Mouse (Mus musculus): ENCODE results near the gene Mogs. TPM values are rescaled to one million over a fixed set of nuclear protein-coding genes. Genes with fewer than 3 reads are reported as not detected.

The Mogs gene
- total and polyA plus RNA-seq, 3 experiments: 57.2 to 78.9 (median 77.3) TPM

DNA sequence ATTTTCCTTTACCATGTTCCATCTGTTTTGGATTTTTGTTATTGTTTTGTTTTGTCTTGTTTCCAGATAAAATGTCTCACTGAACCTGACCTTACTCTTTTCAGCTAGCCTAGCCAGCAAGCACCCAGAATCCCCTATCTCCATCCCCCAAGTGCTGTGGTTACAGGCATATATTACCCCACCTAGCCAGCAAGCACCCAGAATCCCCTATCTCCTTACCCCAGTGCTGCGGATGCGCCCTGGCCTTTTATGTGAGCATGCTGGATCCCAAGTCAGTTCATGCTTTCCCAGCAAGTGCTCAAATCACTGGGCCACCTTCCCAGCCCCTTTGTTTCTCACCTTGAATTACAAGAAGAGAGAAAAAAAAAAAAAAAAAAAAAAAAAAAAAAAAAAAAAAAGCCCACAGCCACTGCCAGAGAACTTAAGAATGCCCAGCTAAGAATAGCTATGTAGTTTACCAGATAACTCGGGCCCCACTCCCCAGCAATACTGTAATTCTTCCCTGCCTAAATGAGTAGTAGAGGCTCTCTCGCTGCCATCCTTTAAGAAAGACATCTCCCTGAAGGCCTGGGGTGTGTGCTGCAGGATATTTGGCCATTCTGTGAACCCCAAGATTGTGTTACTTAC lies 3.7 kb upstream of the Mogs start:
- Histone ChIP-seq H3K4me2 (ENCODE audit: insufficient read depth, low read depth, poor library complexity, severe bottlenecking) (no peak overlapping the region), H3K27me3 (replicated peaks) (no peaks in the 10 kb centered on the region), H3K9ac (ENCODE audit: insufficient read depth, low read depth) (no peak overlapping the region), H3K4me3 (replicated peaks in 1 of 3; ENCODE audit: low read depth in 2 of 3, low read length in 2 of 3, poor library complexity in 1 of 3) (no peak overlapping the region), H3K27ac (ENCODE audit: insufficient read depth, low read depth) (no peak overlapping the region), H3K79me2 (replicated peaks; ENCODE audit: control insufficient read depth, extremely low read depth, insufficient read depth, poor library complexity, severe bottlenecking) (peaks cover 34% of the 10 kb centered on the region), H3K4me1 (ENCODE audit: control insufficient read depth in 1 of 2, insufficient read depth in 2 of 2) (peaks cover 14 to 53% of the 10 kb centered on the region in 2 experiments), H3K36me3 (replicated peaks in 1 of 2; ENCODE audit: control insufficient read depth in 1 of 2, insufficient read depth in 1 of 2, low read length in 1 of 2) (peaks cover 9 to 36% of the 10 kb centered on the region in 2 experiments), H3K9me3 (replicated peaks; ENCODE audit: low read length) (no peaks in the 10 kb centered on the region)
- dilution Hi-C loops (cut with MboI; ENCODE audit: extremely low pct_ligation_motif_present, extremely low pct_unique_long_range_greater_than_20kb, low sequenced_read_pairs): no loop called here
- in situ Hi-C loops (cut with MboI; ENCODE audit: low pct_ligation_motif_present, low pct_unique_long_range_greater_than_20kb, low sequenced_read_pairs): no loop called here
- no peak for DNase-seq (ENCODE audit: extremely low read depth)
- no peak for TF ChIP-seq USF1 (IDR thresholded peaks at IDR 0.05; ENCODE audit: low read depth, low read length)
- peak; percentile 59; the same call in 1 of the 2 replicates for TF ChIP-seq ZNF384 (IDR thresholded peaks at IDR 0.05; ENCODE audit: low read depth, low read length)

DNA sequence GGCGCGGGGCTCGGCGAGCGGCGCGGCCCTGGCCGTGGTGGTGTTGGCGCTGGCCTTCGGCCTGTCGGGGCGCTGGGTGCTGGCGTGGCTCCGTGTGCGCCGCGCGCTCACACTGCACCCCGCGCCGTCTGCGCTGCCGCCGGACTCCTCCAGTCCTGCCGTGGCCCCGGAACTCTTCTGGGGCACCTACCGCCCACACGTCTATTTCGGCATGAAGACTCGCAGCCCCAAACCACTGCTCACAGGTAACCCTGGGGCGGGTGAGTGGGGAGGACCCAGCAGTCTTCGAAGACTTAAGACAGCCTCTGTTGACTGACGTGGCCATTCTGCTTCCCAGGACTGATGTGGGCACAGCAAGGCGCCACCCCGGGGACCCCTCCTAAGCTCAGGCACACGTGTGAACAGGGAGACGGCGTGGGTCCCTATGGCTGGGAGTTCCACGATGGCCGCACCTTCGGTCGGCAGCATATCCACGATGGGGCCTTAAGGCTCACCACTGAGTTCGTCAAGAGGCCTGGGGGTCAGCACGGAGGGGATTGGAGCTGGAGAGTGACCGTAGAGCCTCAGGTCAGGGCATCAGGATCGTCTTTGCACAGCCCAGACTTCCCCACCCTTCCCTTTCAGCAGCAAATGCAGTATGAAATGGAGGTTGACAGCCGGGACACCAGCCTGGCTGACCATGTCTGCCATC lies 531 bp downstream of the Mogs start:
- Histone ChIP-seq H3K9ac (ENCODE audit: insufficient read depth, low read depth) (peak overlapping the region; percentile 82), H3K27ac (ENCODE audit: insufficient read depth, low read depth) (0 out of 2 replicates have a peak overlapping the region, but pooled peaks have one; percentile 17), H3K4me2 (ENCODE audit: insufficient read depth, low read depth, poor library complexity, severe bottlenecking) (peak overlapping the region; percentile 75), H3K9me3 (replicated peaks; ENCODE audit: low read length) (no peaks in the 10 kb centered on the region), H3K4me1 (ENCODE audit: control insufficient read depth in 1 of 2, insufficient read depth in 2 of 2) (peaks cover 30 to 74% of the 10 kb centered on the region in 2 experiments), H3K4me3 (replicated peaks in 1 of 3; ENCODE audit: low read depth in 2 of 3, low read length in 2 of 3, poor library complexity in 1 of 3) (peak overlapping the region; percentile 80 to 94 (median 83)), H3K36me3 (replicated peaks in 1 of 2; ENCODE audit: control insufficient read depth in 1 of 2, insufficient read depth in 1 of 2, low read length in 1 of 2) (peaks cover 18 to 43% of the 10 kb centered on the region in 2 experiments), H3K79me2 (replicated peaks; ENCODE audit: control insufficient read depth, extremely low read depth, insufficient read depth, poor library complexity, severe bottlenecking) (peaks cover 24% of the 10 kb centered on the region), H3K27me3 (replicated peaks) (no peaks in the 10 kb centered on the region)
- TF ChIP-seq ZKSCAN1 (IDR thresholded peaks at IDR 0.05; ENCODE audit: borderline replicate concordance, low read depth, low read length) (no peak), MXI1 (IDR thresholded peaks at IDR 0.05; ENCODE audit: low read depth, low read length) (peak; percentile 13; the same call in 1 of the 2 replicates), SMC3 (IDR thresholded peaks at IDR 0.05; ENCODE audit: low read depth, low read length) (no peak), GABPA (IDR thresholded peaks at IDR 0.05; ENCODE audit: insufficient replicate concordance, low read depth, low read length) (no peak)
- no peak for DNase-seq (ENCODE audit: extremely low read depth)
- in situ Hi-C loops (cut with MboI; ENCODE audit: low pct_ligation_motif_present, low pct_unique_long_range_greater_than_20kb, low sequenced_read_pairs): loop anchor here (5.0 kb wide), 1 partner anchor 41 kb away; the partner anchor contains the start of genes 1700003E16Rik and Wdr54
- dilution Hi-C loops (cut with MboI; ENCODE audit: extremely low pct_ligation_motif_present, extremely low pct_unique_long_range_greater_than_20kb, low sequenced_read_pairs): no loop called here

DNA sequence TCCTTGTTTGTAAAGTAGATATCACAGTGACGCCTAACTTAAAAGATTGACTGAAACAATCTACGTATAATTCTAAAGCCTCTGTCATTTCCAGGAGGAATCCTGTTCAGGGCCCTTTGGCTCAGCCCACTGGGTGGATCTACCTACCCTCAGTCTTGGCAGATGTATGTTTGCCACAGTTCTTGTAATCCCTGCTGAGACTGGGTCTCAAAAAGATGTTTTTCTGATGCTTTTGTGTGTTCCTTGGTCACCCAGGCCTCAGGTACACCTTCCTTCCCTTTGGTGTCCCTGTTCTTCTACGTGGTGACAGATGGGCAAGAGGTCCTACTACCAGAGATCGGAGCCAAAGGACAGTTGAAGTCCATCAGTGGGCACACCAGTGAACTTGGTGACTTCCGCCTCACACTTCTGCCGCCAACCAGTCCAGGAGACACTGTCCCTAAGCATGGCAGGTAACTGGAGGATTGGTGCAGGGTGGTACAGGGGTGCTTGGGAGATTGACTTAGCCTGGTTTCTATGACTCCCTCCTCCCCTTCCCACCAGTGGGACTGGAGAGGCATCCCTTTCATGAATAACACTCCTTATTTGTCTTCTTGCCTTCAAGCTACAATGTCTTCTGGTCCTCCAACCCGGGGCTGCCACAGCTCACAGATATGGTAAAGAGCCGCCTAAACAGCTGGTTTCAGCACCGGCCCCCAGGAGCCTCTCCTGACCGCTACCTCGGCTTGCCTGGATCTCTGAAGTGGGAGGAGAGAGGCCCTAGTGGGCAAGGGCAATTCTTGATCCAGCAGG lies 1.3 kb downstream of the Mogs start:
- Histone ChIP-seq H3K9ac (ENCODE audit: insufficient read depth, low read depth) (peak overlapping the region; percentile 82), H3K79me2 (replicated peaks; ENCODE audit: control insufficient read depth, extremely low read depth, insufficient read depth, poor library complexity, severe bottlenecking) (peaks cover 22% of the 10 kb centered on the region), H3K27ac (ENCODE audit: insufficient read depth, low read depth) (no peak overlapping the region), H3K27me3 (replicated peaks) (no peaks in the 10 kb centered on the region), H3K9me3 (replicated peaks; ENCODE audit: low read length) (no peaks in the 10 kb centered on the region), H3K4me2 (ENCODE audit: insufficient read depth, low read depth, poor library complexity, severe bottlenecking) (peak overlapping the region; percentile 75), H3K4me3 (replicated peaks in 1 of 3; ENCODE audit: low read depth in 2 of 3, low read length in 2 of 3, poor library complexity in 1 of 3) (peak overlapping the region; percentile 80 to 94 (median 83)), H3K36me3 (replicated peaks in 1 of 2; ENCODE audit: control insufficient read depth in 1 of 2, insufficient read depth in 1 of 2, low read length in 1 of 2) (peaks cover 15 to 36% of the 10 kb centered on the region in 2 experiments), H3K4me1 (ENCODE audit: control insufficient read depth in 1 of 2, insufficient read depth in 2 of 2) (peaks cover 30 to 70% of the 10 kb centered on the region in 2 experiments)
- in situ Hi-C loops (cut with MboI; ENCODE audit: low pct_ligation_motif_present, low pct_unique_long_range_greater_than_20kb, low sequenced_read_pairs): loop anchor here (5.0 kb wide), 1 partner anchor 41 kb away; the partner anchor contains the start of genes 1700003E16Rik and Wdr54
- dilution Hi-C loops (cut with MboI; ENCODE audit: extremely low pct_ligation_motif_present, extremely low pct_unique_long_range_greater_than_20kb, low sequenced_read_pairs): no loop called here
- no peak for TF ChIP-seq EP300 (IDR thresholded peaks at IDR 0.05; ENCODE audit: low read length)
- no peak for TF ChIP-seq E2F4 (IDR thresholded peaks at IDR 0.05; ENCODE audit: insufficient replicate concordance, low read depth, low read length)
- TF ChIP-seq ZMIZ1 (IDR thresholded peaks at IDR 0.05; ENCODE audit: low read depth, low read length): 0 out of 2 replicates have a peak, but pooled peaks have one; percentile 15
- DNase-seq (ENCODE audit: extremely low read depth): no peak

Data from CH12.LX (cell line).